Mouse (Mus musculus) adipose tissue, adult 10 weeks (tissue): ENCODE measurements around the gene Lrrc46. TPM values are rescaled to one million over a fixed set of nuclear protein-coding genes. Genes with fewer than 3 reads are reported as not detected.

Experiments used
- polyA plus RNA-seq: library from polyadenylated mRNA; stranded (reverse); fragments of 350-450 nt; fragmentation: Illumina TruSeq; extraction: RNeasy Lipid Tissue Mini Kit (QIAGEN cat#74804); gene quantifications from one replicate; pipeline ENCODE4 v1.2.3, GENCODE M21; 2014; ENCODE audit warnings: low read depth, low replicate concordance

Gene Lrrc46
- polyA plus RNA-seq: 21.4 TPM

DNA sequence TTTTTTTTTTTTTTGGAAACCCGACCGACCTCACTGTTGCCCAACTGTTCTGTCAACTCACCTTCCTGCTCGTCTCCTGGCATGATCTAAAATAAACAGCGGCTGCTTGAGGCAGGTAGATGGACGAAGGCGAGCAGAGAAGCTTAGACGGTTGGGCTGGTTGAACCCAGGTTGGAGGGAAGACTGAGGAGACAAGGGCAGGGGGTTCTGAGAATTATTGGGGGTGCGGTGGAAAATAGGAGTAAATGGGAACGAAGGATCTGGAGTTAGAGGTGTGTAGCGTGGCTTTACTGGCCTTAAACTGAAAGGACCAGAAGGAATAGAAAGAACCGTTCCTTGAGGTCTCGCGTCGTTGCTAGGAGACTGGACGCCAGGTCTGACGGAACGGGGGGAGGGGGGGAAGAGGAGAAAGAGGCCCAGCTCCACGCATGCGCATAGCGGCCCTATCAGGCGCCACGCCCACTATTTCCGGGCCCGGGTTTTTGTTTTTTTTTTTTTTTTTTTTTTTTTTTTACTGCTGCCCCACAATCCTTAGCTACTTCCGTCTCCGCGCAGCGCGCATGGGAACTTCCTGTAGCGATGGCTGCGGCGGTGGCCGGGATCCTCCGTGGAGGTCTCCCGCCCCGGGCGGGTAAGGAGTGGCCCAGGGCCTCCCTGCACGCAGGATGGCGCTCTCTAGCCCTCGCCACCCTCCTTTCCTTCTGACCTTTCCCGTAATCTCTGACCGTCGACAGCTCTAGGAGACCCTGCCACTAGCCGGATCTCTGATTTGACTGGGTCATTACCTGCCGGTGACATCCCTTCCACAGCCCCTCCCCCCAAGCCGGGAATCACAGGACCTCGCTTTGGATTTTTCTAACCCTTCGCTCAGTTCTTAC lies at the start of gene Lrrc46, which contains the start of gene Mrpl10:
Lrrc46 (minus strand) TSS at position 386 of the 878 bp plus-strand sequence.
Mrpl10 (plus strand) TSS at position 539 of the 878 bp plus-strand sequence.

DNA sequence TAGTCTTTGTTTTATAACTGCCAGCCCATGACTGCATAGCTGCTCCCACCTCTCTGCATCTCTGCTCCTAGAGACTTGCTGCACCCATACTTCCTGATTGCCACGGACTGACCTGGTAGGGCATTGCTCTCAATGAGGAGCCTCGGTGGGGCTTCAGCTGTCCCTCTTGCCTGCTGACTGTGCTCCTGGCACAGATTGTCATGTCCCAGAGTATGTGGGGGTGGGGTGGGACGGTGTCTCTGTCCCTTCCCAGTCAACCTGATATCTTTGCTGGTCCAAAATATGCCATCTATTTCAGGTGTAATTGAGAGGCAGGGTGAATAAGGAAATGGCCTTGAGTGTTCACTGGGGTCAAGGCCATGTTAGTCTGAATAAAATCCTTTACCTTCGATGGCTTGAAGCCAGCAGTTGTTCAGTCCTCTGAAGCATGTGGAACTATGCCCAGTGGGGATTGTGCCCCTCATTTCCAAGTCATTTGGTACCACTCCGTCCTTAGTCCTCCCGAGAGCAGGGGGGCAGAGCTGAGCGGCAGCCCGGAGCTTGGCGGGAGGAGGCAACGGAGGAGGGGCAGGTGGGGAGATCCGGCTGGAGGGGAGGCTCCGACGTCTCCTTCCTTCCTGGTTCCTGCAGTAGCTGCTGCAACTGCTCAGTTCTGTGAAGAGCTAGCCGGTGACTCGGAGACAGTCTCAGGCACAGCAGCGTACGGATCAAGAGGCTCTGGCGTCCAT lies 9.2 kb upstream of the Lrrc46 start, which contains the start of gene Osbpl7:
Osbpl7 (plus strand) TSS at position 413 of the 728 bp plus-strand sequence.

DNA sequence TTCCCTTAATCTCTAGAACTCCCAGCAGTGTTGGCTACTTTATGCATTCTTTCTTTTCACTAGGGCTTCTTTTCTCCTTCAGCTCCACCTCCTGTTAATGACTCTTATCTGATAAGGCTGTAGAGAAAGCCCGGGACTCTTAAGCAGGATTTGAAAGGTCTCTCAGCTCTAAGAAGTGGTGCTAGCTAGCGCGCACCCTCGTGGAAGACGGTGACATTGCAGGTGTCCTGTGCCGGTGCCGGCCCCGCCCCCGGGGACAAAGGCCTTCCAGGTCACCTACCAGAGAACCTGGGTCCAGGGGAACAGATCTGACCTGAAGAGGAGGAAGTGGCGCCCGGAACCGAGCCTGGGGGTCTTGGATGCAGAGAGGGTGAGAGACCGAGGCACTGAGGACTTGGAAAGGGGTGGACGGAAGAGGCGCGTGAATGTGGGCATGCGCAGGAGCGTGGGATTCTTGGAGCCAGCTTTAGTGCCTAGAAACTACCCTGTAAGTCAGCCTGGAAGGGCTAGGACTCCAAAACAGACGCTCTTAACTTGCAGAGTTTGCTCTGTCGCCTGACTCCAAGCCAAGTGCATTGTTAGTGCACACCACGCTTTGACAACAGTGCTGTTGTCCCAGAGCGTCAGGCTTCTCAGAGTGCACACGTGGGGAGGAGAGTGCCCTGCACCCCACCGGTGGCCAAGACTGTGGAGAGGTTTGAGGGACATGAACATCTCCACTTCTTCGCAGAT lies 11.4 kb downstream of the Lrrc46 start, which contains the start of gene Scrn2:
Scrn2 (plus strand) TSS at position 253 of the 732 bp plus-strand sequence.

DNA sequence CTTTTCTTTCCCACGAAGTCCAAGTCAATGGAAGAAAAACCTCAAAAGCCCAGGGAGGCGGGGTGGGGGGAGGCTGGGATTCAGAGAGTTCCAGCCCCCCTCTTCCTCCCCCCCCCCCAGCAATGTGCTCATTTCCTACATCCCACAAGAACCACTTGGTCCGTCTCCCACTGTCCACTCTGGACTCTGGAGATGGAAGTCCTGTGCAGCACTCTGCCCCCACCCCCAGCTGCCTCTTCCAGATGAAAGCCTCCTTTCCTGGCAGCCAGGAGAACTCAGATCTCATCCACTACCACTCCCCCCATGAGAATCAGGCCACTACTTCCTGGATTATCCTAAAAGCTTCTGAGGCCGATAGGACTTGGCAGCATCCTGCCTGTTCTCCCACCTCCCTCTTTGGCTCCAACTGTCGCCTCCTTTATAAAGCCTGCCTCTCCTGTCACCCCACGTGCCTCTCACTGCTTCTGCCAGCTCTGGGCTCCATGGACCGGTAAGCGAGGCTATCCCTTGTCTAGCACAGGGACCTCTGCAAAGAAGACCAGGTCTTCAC lies 28.0 kb downstream of the Lrrc46 start, which contains the start of gene Sp6:
Sp6 (plus strand) TSS at position 274 of the 550 bp plus-strand sequence.

Other genes starting within 250 kb of the Lrrc46 start
- gene Nfe2l1, start 211.4 kb downstream of the Lrrc46 start, polyA plus RNA-seq: 181 TPM
- gene Copz2, start 191.5 kb downstream of the Lrrc46 start, polyA plus RNA-seq: 60.0 TPM
- gene Cdk5rap3, start 124.9 kb downstream of the Lrrc46 start, polyA plus RNA-seq: 63.9 TPM
- 32.7 TPM for gene Prr15l, start 113.3 kb downstream of the Lrrc46 start, polyA plus RNA-seq
- 40.4 TPM for gene Pnpo, start 97.4 kb downstream of the Lrrc46 start, polyA plus RNA-seq
- 16.7 TPM for gene Sp2, start 58.4 kb downstream of the Lrrc46 start, polyA plus RNA-seq
- gene Sp6, start 28.0 kb downstream of the Lrrc46 start, polyA plus RNA-seq: 1.7 TPM
- gene Scrn2, start 11.5 kb downstream of the Lrrc46 start, polyA plus RNA-seq: 17.2 TPM
- 52.3 TPM for gene Mrpl10, start 153 bp upstream of the Lrrc46 start, polyA plus RNA-seq
- gene Osbpl7, start 9.2 kb upstream of the Lrrc46 start, polyA plus RNA-seq: 29.5 TPM
- gene Tbx21, start 73.9 kb upstream of the Lrrc46 start, polyA plus RNA-seq: 0.31 TPM
- gene Tbkbp1, start 110.1 kb upstream of the Lrrc46 start, polyA plus RNA-seq: 7.4 TPM
- 70.9 TPM for gene Kpnb1, start 146.5 kb upstream of the Lrrc46 start, polyA plus RNA-seq
- gene Npepps, start 239.2 kb upstream of the Lrrc46 start, polyA plus RNA-seq: 42.9 TPM